Mouse (Mus musculus) MN1 (cell line): ENCODE data around the gene Nostrin.

Experiments
- DNase-seq: peaks from one replicate; pipeline ENCODE4 v3.0.0-alpha.2; 2016; ENCODE audit warnings: low spot score

Nostrin gene

GRCm38 (mm10) chr2:69205185-69205584, 69.6 kb downstream of the Nostrin start:
- DNase-seq, result peak; percentile 21

GRCm38 (mm10) chr2:69205791-69206351, 70.3 kb downstream of the Nostrin start, which contains the start of gene Spc25:
Gene Spc25 (minus strand): TSS chr2:69206194.
- DNase-seq, result peak; percentile 95

GRCm38 (mm10) chr2:69206523-69206922, 70.9 kb downstream of the Nostrin start:
- DNase-seq, result no peak

GRCm38 (mm10) chr2:69209684-69210083, 74.1 kb downstream of the Nostrin start:
- no peak for DNase-seq

GRCm38 (mm10) chr2:69210773-69211172, 75.2 kb downstream of the Nostrin start, which contains the start of gene G6pc2:
Gene G6pc2 (plus strand): TSS chr2:69211073.
- no peak for DNase-seq

- no peak for DNase-seq
These were observed 77.1 kb downstream of the Nostrin start for GRCm38 (mm10) chr2:69212652-69213051.

GRCm38 (mm10) chr2:69215242-69215641, 79.6 kb downstream of the Nostrin start:
- DNase-seq, result peak; percentile 56

- DNase-seq, result no peak
These were observed 86.3 kb downstream of the Nostrin start for GRCm38 (mm10) chr2:69221868-69222416.

- peak; percentile 13 for DNase-seq
These were observed 87.2 kb downstream of the Nostrin start for GRCm38 (mm10) chr2:69222815-69223214.

- no peak for DNase-seq
These were observed 89.1 kb downstream of the Nostrin start for GRCm38 (mm10) chr2:69224724-69225123.

GRCm38 (mm10) chr2:69226876-69227275, 91.3 kb downstream of the Nostrin start:
- DNase-seq, result no peak

- DNase-seq, result no peak
These were observed 93.0 kb downstream of the Nostrin start for GRCm38 (mm10) chr2:69228635-69229034.

GRCm38 (mm10) chr2:69230137-69230536, 94.5 kb downstream of the Nostrin start:
- no peak for DNase-seq

- DNase-seq, result no peak
These were observed 96.5 kb downstream of the Nostrin start for GRCm38 (mm10) chr2:69232101-69232500.

GRCm38 (mm10) chr2:69234976-69235678, 99.5 kb downstream of the Nostrin start:
- no peak for DNase-seq
